Mouse (Mus musculus) Muller cell, postnatal 12 days (primary cell): ENCODE data around the gene Pcdh17.
A peak's percentile ranks its signal among the peaks of the same experiment; 100 is the strongest.

Experiments
- DNase-seq: peaks from one replicate; pipeline ENCODE4 v3.0.0-alpha.2; 2015; ENCODE audit errors: inconsistent ontology term

The Pcdh17 gene

DNA sequence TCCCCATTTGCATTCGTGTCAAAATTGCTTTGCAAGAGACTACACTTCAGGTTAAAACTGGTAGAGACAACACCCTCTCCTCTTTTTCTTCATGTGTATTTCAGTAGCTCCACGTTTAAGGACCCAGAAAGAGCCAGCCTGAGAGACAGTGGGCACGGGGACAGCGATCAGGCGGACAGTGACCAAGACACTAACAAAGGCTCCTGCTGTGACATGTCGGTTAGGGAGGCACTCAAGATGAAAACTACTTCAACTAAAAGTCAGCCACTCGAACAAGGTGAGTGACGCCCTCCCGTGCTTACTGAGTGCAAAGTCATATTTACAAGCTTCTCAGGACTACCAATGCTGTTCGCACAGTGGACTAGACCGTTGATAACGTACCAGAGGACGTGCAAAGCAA, 34.0 kb downstream of the Pcdh17 start:
- DNase-seq = no peak

- no peak for DNase-seq
Observed at GRCm38 (mm10) chr14:84480546-84480945, 37.2 kb downstream of the Pcdh17 start.

GRCm38 (mm10) chr14:84484350-84484749, 41.0 kb downstream of the Pcdh17 start:
- no peak for DNase-seq

DNA sequence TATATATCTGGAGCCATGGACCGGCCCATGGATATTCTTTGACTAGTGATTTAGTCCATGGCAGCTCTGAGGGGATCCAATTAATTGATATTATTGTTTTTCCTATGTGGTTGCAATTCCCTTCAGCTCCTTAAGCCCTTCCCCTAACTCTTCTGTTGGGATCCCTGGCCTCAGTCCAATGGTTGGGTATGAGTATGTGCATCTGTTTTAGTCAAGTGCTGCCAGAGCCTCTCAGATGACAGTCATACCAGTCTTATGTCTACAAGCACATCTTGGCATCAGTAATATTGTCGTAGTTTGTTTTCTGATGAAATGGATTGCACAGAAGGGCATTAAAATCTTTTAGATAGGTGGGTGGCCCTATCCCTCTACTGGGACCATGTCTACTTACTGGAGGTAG, 67.6 kb downstream of the Pcdh17 start:
- DNase-seq = no peak

- DNase-seq = peak; percentile 62
Observed at GRCm38 (mm10) chr14:84532397-84532796, 89.0 kb downstream of the Pcdh17 start.

DNA sequence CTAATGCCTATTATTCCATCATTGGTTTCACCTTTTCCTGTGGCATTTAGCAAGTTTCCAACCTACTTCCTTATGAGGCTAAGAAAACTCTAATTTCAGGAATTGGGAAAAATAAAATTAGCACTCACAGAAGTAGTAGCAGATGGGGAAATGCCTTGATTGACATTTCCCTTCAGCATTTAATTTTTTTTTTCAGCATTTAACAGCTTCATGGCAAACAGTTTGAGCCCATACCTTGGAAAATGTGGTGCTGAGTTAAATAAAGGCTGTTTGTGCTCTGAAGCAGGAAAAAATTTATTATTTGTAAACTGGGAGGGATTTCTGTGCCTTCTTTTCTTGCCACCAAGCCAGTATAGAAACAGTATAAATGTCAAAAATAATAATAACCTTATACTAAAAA, 91.9 kb downstream of the Pcdh17 start:
- no peak for DNase-seq

GRCm38 (mm10) chr14:84541838-84542237, 98.5 kb downstream of the Pcdh17 start:
- no peak for DNase-seq

DNA sequence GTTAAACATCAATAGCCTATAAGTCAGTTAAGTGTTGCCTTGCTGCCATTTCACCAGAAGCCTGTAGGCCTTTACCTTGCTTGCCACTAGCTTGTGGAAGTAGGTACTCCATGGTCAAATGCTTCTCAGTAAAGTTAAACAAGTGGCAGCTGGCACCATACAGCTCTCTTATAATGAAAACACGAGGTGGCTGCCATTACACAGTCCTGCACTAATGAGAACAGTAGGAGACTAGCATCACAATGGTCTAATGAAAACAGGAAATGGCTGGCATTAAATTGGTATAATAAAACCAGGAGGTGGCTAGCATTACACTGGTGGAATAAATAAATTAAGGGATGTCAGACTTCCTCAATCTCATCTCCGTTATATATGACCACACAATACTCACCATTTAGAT, 102.6 kb downstream of the Pcdh17 start:
- DNase-seq = peak; percentile 14

- DNase-seq = peak; percentile 86
Observed at GRCm38 (mm10) chr14:84547513-84548194, 104.3 kb downstream of the Pcdh17 start.

DNA sequence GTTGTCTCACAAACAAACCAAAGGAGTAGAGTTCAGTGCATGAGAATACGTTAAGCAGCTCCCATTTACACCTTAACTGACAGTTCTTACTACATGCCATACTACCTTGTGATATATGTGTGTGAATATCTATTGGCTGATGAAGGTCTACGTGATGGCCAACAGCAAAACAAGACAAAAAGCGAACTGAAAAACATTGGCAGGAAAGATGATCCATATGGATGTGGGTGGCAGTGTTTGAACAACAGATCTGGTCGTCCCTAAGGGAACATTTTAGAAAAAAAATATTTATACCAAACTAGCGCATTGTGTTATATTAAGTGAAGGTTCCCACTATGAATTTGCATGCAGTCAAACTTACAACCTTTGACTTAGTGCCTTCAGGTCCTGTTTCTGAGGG, 108.2 kb downstream of the Pcdh17 start:
- DNase-seq = no peak

DNA sequence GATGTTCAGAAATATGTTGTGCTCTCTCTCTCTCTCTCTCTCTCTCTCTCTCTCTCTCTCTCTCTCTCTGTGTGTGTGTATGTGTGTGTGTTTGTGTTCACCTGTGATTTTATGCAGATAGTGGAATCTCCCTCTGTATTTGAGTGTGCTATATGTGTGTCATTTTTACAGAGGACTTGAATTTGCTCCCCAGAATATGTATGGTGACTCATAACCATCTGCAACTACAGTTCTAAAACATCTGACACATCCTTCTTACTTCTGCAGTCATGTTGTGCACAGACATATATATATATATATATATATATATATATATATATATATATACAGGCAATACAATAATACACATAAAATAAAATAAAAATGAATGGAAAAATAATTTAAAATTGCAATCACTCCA, 127.7 kb downstream of the Pcdh17 start:
- no peak for DNase-seq
